ENCODE assay signal across 21 mouse cellular contexts in the genomic region with DNA sequence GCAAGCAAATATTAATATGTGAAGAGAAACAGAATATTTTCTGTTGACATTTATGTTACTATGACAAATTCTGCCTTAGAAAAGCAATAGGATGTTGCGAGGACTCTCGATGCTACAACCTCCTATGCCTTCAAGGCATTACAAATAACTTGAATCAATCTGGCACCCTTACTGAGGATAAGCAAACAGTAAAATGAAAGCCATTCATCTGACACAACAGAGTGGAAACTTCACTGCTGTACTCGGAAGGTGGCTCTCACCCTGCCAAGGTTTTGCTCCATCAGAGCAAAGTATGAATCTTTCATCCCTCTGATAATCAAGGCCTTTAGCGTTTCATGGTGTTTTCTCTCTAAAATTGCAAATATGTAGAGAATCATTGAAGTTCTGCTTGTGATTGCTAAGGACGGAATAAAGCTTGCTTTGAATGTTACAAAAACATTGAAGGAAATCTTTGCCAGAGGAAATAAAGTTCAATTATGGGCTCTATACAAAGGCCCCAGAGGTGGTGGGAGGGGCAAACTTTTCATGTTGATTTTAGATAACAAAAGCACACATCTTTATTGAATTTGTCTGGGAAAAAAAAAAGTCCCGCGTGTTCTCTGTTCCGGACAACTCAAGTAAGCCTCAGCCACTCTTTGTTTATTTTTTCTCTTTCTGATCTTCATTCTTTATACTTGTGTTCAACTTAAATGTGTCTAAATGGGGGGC. TPM values are rescaled to one million over a fixed set of nuclear protein-coding genes. Genes with fewer than 3 reads are reported as not detected.
A peak's percentile ranks its signal among the peaks of the same experiment; 100 is the strongest.
DNase-seq lines count a peak whose midpoint lies in the region; ATAC-seq and TF ChIP-seq lines count a peak whose summit lies in the region.
"Had no signal": no experiment of that assay in that cellular context is flagged by ENCODE, and none has a peak within 500 bp of the region (broad histone marks: within the 10 kb centered on the region; RNA-seq: fewer than 3 reads in every experiment).

No protein-coding gene starts in this region.

- no peak overlapping the region for H3K27ac ChIP-seq in intestine, embryonic 15.5 days
- no peak overlapping the region for H3K27ac ChIP-seq in intestine, postnatal 0 days (ENCODE audit: low read depth, low read length)
- no peak overlapping the region for H3K27ac ChIP-seq in lung, embryonic 14.5 days (ENCODE audit: low read depth)
- H3K27ac ChIP-seq: embryonic facial prominence, embryonic 13.5 days; forebrain, embryonic 13.5 days; gastrocnemius, adult 2 months; heart, embryonic 10.5 days; hindbrain, embryonic 14.5 days had no signal

- no peak overlapping the region for H3K4me2 ChIP-seq in intestine, embryonic 15.5 days (replicated peaks)
- no peak overlapping the region for H3K4me2 ChIP-seq in intestine, postnatal 0 days (replicated peaks; ENCODE audit: low read depth)
- H3K4me2 ChIP-seq in lung, embryonic 14.5 days: peak overlapping the region; percentile 25; the same call in 1 of the 2 replicates
- H3K4me2 ChIP-seq: embryonic facial prominence, embryonic 13.5 days; forebrain, embryonic 13.5 days; hindbrain, embryonic 14.5 days had no signal

- WGBS in intestine, embryonic 15.5 days: 50% methylated on average over 8 of the region's 8 CpGs
- 37% methylated on average over 8 of the region's 8 CpGs for WGBS in intestine, postnatal 0 days
- 30% methylated on average over 8 of the region's 8 CpGs for WGBS in lung, embryonic 14.5 days
- 25% methylated on average over 8 of the region's 8 CpGs for WGBS in large intestine, adult 2 months

- H3K27me3 ChIP-seq in intestine, embryonic 15.5 days (replicated peaks): no peaks in the 10 kb centered on the region
- no peaks in the 10 kb centered on the region for H3K27me3 ChIP-seq in intestine, postnatal 0 days (replicated peaks; ENCODE audit: control insufficient read depth, insufficient read depth, low read length)
- H3K27me3 ChIP-seq in lung, embryonic 14.5 days (ENCODE audit: insufficient read depth, low read length): no peaks in the 10 kb centered on the region
- H3K27me3 ChIP-seq: embryonic facial prominence, embryonic 13.5 days; forebrain, embryonic 13.5 days had no signal

- ATAC-seq in intestine, embryonic 15.5 days: peak; percentile 74
- no peak for ATAC-seq in intestine, postnatal 0 days
- ATAC-seq in lung, embryonic 14.5 days (ENCODE audit: insufficient read depth): no peak
- ATAC-seq: forebrain, embryonic 13.5 days; forebrain, postnatal 0 days had no signal

- no peak for TF ChIP-seq POLR2A in brain, embryonic 14.5 days (IDR thresholded peaks at IDR 0.05; ENCODE audit: borderline replicate concordance, extremely low read depth, insufficient read depth, insufficient read length, poor library complexity, severe bottlenecking)

- no peaks in the 10 kb centered on the region for H3K9me3 ChIP-seq in intestine, embryonic 15.5 days
- H3K9me3 ChIP-seq in intestine, postnatal 0 days (ENCODE audit: control insufficient read depth): no peaks in the 10 kb centered on the region
- H3K9me3 ChIP-seq in lung, embryonic 14.5 days (ENCODE audit: low read depth, low read length): no peaks in the 10 kb centered on the region
- H3K9me3 ChIP-seq: embryonic facial prominence, embryonic 13.5 days; forebrain, embryonic 13.5 days; heart, embryonic 10.5 days had no signal

- peak; percentile 33 for DNase-seq in lung, embryonic 14.5 days
- DNase-seq in lung, postnatal 25 days (ENCODE audit: low spot score): no peak
- peak; percentile 7 for DNase-seq in brain, embryonic 14.5 days (ENCODE audit: low read depth)
- DNase-seq in large intestine, adult 2 months (ENCODE audit: low read depth, low spot score): peak; percentile 35
- DNase-seq in frontal cortex, postnatal 14 days (ENCODE audit: low spot score in 2 of 2): no peak
- DNase-seq in ovary, postnatal 36 days (ENCODE audit: low spot score): no peak
- DNase-seq: adrenal gland, adult 2 months; adrenal gland, postnatal 25 days; cerebellum, adult 11-12 months; cerebellum, adult 9-10 months; cerebellum, postnatal 25 days; forebrain, postnatal 0 days; gastrocnemius, adult 2 months; gastrocnemius, postnatal 25 days; heart, postnatal 10 days had no signal

- TF ChIP-seq CTCF in intestine, postnatal 0 days (IDR thresholded peaks at IDR 0.05; ENCODE audit: low read depth): no peak
- no peak for TF ChIP-seq CTCF in lung, embryonic 14.5 days (IDR thresholded peaks at IDR 0.05; ENCODE audit: low read depth)
- TF ChIP-seq CTCF in brain, embryonic 14.5 days (IDR thresholded peaks at IDR 0.05; ENCODE audit: borderline replicate concordance, extremely low read depth, insufficient read depth, insufficient read length): no peak

- no peak overlapping the region for H3K9ac ChIP-seq in intestine, embryonic 15.5 days
- no peak overlapping the region for H3K9ac ChIP-seq in intestine, postnatal 0 days (ENCODE audit: low read depth, low read length)
- H3K9ac ChIP-seq in lung, embryonic 14.5 days: no peak overlapping the region
- H3K9ac ChIP-seq: embryonic facial prominence, embryonic 13.5 days; forebrain, embryonic 13.5 days; forebrain, postnatal 0 days; hindbrain, embryonic 14.5 days had no signal

- no peaks in the 10 kb centered on the region for H3K36me3 ChIP-seq in intestine, embryonic 15.5 days
- no peaks in the 10 kb centered on the region for H3K36me3 ChIP-seq in intestine, postnatal 0 days (ENCODE audit: control insufficient read depth, insufficient read depth)
- H3K36me3 ChIP-seq in lung, embryonic 14.5 days (ENCODE audit: insufficient read depth): no peaks in the 10 kb centered on the region
- H3K36me3 ChIP-seq: embryonic facial prominence, embryonic 13.5 days; heart, embryonic 10.5 days had no signal

- H3K4me3 ChIP-seq in intestine, embryonic 15.5 days (replicated peaks): no peak overlapping the region
- no peak overlapping the region for H3K4me3 ChIP-seq in intestine, postnatal 0 days (ENCODE audit: low read depth, low read length)
- no peak overlapping the region for H3K4me3 ChIP-seq in lung, embryonic 14.5 days (ENCODE audit: low read depth, low read length)
- H3K4me3 ChIP-seq: embryonic facial prominence, embryonic 13.5 days; forebrain, embryonic 13.5 days; gastrocnemius, adult 2 months; heart, embryonic 10.5 days had no signal

- H3K4me1 ChIP-seq in intestine, embryonic 15.5 days (replicated peaks): no peaks in the 10 kb centered on the region
- no peaks in the 10 kb centered on the region for H3K4me1 ChIP-seq in intestine, postnatal 0 days (replicated peaks; ENCODE audit: control insufficient read depth, insufficient read depth, low read length)
- no peaks in the 10 kb centered on the region for H3K4me1 ChIP-seq in lung, embryonic 14.5 days (ENCODE audit: insufficient read depth)
- H3K4me1 ChIP-seq: forebrain, embryonic 13.5 days; heart, embryonic 10.5 days had no signal

RNA-seq across cellular contexts. Expression of a gene that starts 56.3 kb away (rescaled TPM):
- 71.9 and 84.6 TPM in 2 replicates for polyA plus RNA-seq in intestine, embryonic 15.5 days (2015; fragmentation: Nextera tagmentation; extraction: Ambion mirVana)
- polyA plus RNA-seq in intestine, postnatal 0 days (2015; fragmentation: Nextera tagmentation; extraction: Ambion mirVana): 72.5 and 75.0 TPM in 2 replicates
- polyA plus RNA-seq in lung, embryonic 14.5 days (2014; fragmentation: Nextera tagmentation; extraction: Ambion mirVana): 83.6 and 88.6 TPM in 2 replicates
- 23.7 and 30.0 TPM in 2 replicates for polyA plus RNA-seq in brain, embryonic 14.5 days (2012; rRNA removed)
- 6.0 and 7.4 TPM in 2 replicates for polyA plus RNA-seq in large intestine, adult 2 months (2012; rRNA removed)

Comparison
In these comparisons a context has a peak if more than half of its experiments do, and no peak if none do; other contexts are left out.
1. DNase-seq: peak in lung, embryonic 14.5 days (single experiment), brain, embryonic 14.5 days (single experiment) and large intestine, adult 2 months (single experiment); none in lung, postnatal 25 days (single experiment), frontal cortex, postnatal 14 days (0 of 2) and ovary, postnatal 36 days (single experiment).